11 mouse cellular contexts compared by ENCODE assay signal in genomic region chr6:142876279-142876899, GRCm38 (mm10).
DNase-seq lines count a peak whose midpoint lies in the region; ATAC-seq lines count a peak whose summit lies in the region.
"Had no signal": no experiment of that assay in that cellular context is flagged by ENCODE, and none has a peak within 500 bp of the region (broad histone marks: within the 10 kb centered on the region; RNA-seq: fewer than 3 reads in every experiment).

No protein-coding gene starts in this region.

- H3K4me3 ChIP-seq in hindbrain, embryonic 10.5 days, result 0 out of 2 replicates have a peak overlapping the region, but pooled peaks have one; percentile 2
- no peak overlapping the region for H3K4me3 ChIP-seq in midbrain, embryonic 14.5 days (replicated peaks; ENCODE audit: low read depth, low read length)
- H3K4me3 ChIP-seq: erythroblast, embryonic 14.5 days had no signal

- peak overlapping the region; percentile 87 for H3K27ac ChIP-seq in hindbrain, embryonic 10.5 days
- peak overlapping the region; percentile 67; the same call in 1 of the 2 replicates for H3K27ac ChIP-seq in midbrain, embryonic 14.5 days (replicated peaks; ENCODE audit: low read depth, low read length)

- intact Hi-C loops in heart, postnatal 10 days (cut with DNase I), result no loop called here

- peak; percentile 65; the same call in 1 of the 2 replicates for ATAC-seq in midbrain, embryonic 14.5 days (ENCODE audit: low FRiP score, low TSS enrichment)
- ATAC-seq in erythroblast, adult 5-6 weeks (replicated peaks; ENCODE audit: low FRiP score, poor library complexity, severe bottlenecking), result no peak
- ATAC-seq: activated CD4-positive, CD25-positive, alpha-beta regulatory T cell, adult 4 months had no signal

- H3K9me3 ChIP-seq in hindbrain, embryonic 10.5 days, result no peaks in the 10 kb centered on the region
- no peaks in the 10 kb centered on the region for H3K9me3 ChIP-seq in midbrain, embryonic 14.5 days (ENCODE audit: control insufficient read depth, low read length)

- H3K4me2 ChIP-seq in midbrain, embryonic 14.5 days (ENCODE audit: low read length), result peak overlapping the region; percentile 26; the same call in 1 of the 2 replicates

- H3K4me1 ChIP-seq in hindbrain, embryonic 10.5 days (replicated peaks), result peaks cover 55% of the 10 kb centered on the region
- H3K4me1 ChIP-seq in midbrain, embryonic 14.5 days (ENCODE audit: control insufficient read depth, insufficient read depth, low read length), result peaks cover 36% of the 10 kb centered on the region

- H3K9ac ChIP-seq in midbrain, embryonic 14.5 days (replicated peaks; ENCODE audit: low read length), result no peak overlapping the region

- no peaks in the 10 kb centered on the region; the same call in 1 of the 2 replicates for H3K36me3 ChIP-seq in hindbrain, embryonic 10.5 days
- H3K36me3 ChIP-seq in midbrain, embryonic 14.5 days (ENCODE audit: control insufficient read depth, insufficient read depth, low read length), result no peaks in the 10 kb centered on the region

- DNase-seq in R1 (ENCODE audit: low read depth, low spot score), result peak; percentile 56
- DNase-seq in embryo, embryonic 11.5 days (ENCODE audit: low read depth, low spot score), result peak; percentile 50
- peak; percentile 85 for DNase-seq in hindbrain, embryonic 10.5 days (ENCODE audit: low spot score)
- DNase-seq in midbrain, embryonic 14.5 days, result peak; percentile 86
- DNase-seq in left cerebral cortex, adult 11 months (ENCODE audit: low spot score), result no peak
- DNase-seq in adrenal gland, postnatal 14 days, result no peak
- DNase-seq in heart, postnatal 10 days, result no peak
- DNase-seq: thymus, postnatal 25 days had no signal

- H3K27me3 ChIP-seq in hindbrain, embryonic 10.5 days (ENCODE audit: insufficient read depth, poor library complexity, severe bottlenecking), result no peaks in the 10 kb centered on the region
- no peaks in the 10 kb centered on the region for H3K27me3 ChIP-seq in midbrain, embryonic 14.5 days (ENCODE audit: control insufficient read depth, insufficient read depth, low read length)

- 13% methylated on average over 8 of the region's 8 CpGs for WGBS in hindbrain, embryonic 10.5 days
- WGBS in midbrain, embryonic 14.5 days, result under 1% methylated on average over 8 of the region's 8 CpGs

Comparison
In these comparisons a context has a peak if more than half of its experiments do, and no peak if none do; other contexts are left out.
1. DNase-seq: peak in R1 (single experiment), embryo, embryonic 11.5 days (single experiment), hindbrain, embryonic 10.5 days (single experiment) and midbrain, embryonic 14.5 days (single experiment); none in left cerebral cortex, adult 11 months (single experiment), adrenal gland, postnatal 14 days (single experiment) and heart, postnatal 10 days (0 of 2).